Mouse (Mus musculus): ENCODE data around the gene Tbc1d14. TPM values are rescaled to one million over a fixed set of nuclear protein-coding genes. Genes with fewer than 3 reads are reported as not detected.

The Tbc1d14 gene
- total RNA-seq, 2 experiments from 2014 or later = 90.1 to 92.7 TPM

- no peak for DNase-seq (ENCODE audit: low spot score in 2 of 2)
Measured at GRCm38 (mm10) chr5:36578982-36579381, 14.1 kb downstream of the Tbc1d14 start.

GRCm38 (mm10) chr5:36576457-36576856, 16.6 kb downstream of the Tbc1d14 start:
- DNase-seq (ENCODE audit: low spot score in 2 of 2) = no peak

- DNase-seq (ENCODE audit: low spot score in 2 of 2) = no peak
Measured at GRCm38 (mm10) chr5:36575745-36576144, 17.3 kb downstream of the Tbc1d14 start.

GRCm38 (mm10) chr5:36575227-36575626, 17.8 kb downstream of the Tbc1d14 start:
- no peak for DNase-seq (ENCODE audit: low spot score in 2 of 2)

GRCm38 (mm10) chr5:36574147-36574870, 18.8 kb downstream of the Tbc1d14 start:
- DNase-seq (ENCODE audit: low spot score in 2 of 2) = no peak

GRCm38 (mm10) chr5:36573354-36573753, 19.7 kb downstream of the Tbc1d14 start:
- DNase-seq (ENCODE audit: low spot score in 2 of 2) = no peak

- no peak for DNase-seq (ENCODE audit: low spot score in 2 of 2)
Measured at GRCm38 (mm10) chr5:36571371-36571770, 21.7 kb downstream of the Tbc1d14 start.

GRCm38 (mm10) chr5:36570546-36571245, 22.4 kb downstream of the Tbc1d14 start:
- no peak for DNase-seq (ENCODE audit: low spot score in 2 of 2)

GRCm38 (mm10) chr5:36570098-36570497, 23.0 kb downstream of the Tbc1d14 start:
- DNase-seq (ENCODE audit: low spot score in 2 of 2) = no peak

- no peak for DNase-seq (ENCODE audit: low spot score in 2 of 2)
Measured at GRCm38 (mm10) chr5:36568118-36568517, 25.0 kb downstream of the Tbc1d14 start.

GRCm38 (mm10) chr5:36567627-36568026, 25.4 kb downstream of the Tbc1d14 start:
- no peak for DNase-seq (ENCODE audit: low spot score in 2 of 2)

- DNase-seq (ENCODE audit: low spot score in 2 of 2) = no peak
Measured at GRCm38 (mm10) chr5:36564530-36564929, 28.5 kb downstream of the Tbc1d14 start.

- DNase-seq (ENCODE audit: low spot score in 2 of 2) = no peak
Measured at GRCm38 (mm10) chr5:36563741-36564140, 29.3 kb downstream of the Tbc1d14 start.

GRCm38 (mm10) chr5:36562791-36563445, 30.2 kb downstream of the Tbc1d14 start:
- no peak for DNase-seq (ENCODE audit: low spot score in 2 of 2)

- DNase-seq (ENCODE audit: low spot score in 2 of 2) = no peak
Measured at GRCm38 (mm10) chr5:36561509-36561908, 31.6 kb downstream of the Tbc1d14 start.

- no peak for DNase-seq (ENCODE audit: low spot score in 2 of 2)
Measured at GRCm38 (mm10) chr5:36560490-36560889, 32.6 kb downstream of the Tbc1d14 start.

- no peak for DNase-seq (ENCODE audit: low spot score in 2 of 2)
Measured at GRCm38 (mm10) chr5:36559510-36560235, 33.4 kb downstream of the Tbc1d14 start.

GRCm38 (mm10) chr5:36559106-36559505, 34.0 kb downstream of the Tbc1d14 start:
- DNase-seq (ENCODE audit: low spot score in 2 of 2) = no peak

GRCm38 (mm10) chr5:36558526-36558925, 34.5 kb downstream of the Tbc1d14 start:
- DNase-seq (ENCODE audit: low spot score in 2 of 2) = no peak

GRCm38 (mm10) chr5:36557584-36558308, 35.3 kb downstream of the Tbc1d14 start:
- no peak for DNase-seq (ENCODE audit: low spot score in 2 of 2)

GRCm38 (mm10) chr5:36556906-36557305, 36.2 kb downstream of the Tbc1d14 start:
- no peak for DNase-seq (ENCODE audit: low spot score in 2 of 2)

All from layer of hippocampus, postnatal 10 days (tissue).